Mouse (Mus musculus): ENCODE data around the gene Mmp7. TPM values are rescaled to one million over a fixed set of nuclear protein-coding genes. Genes with fewer than 3 reads are reported as not detected.

The Mmp7 gene
- total and polyA plus RNA-seq, 2 experiments from 2014 or later: not detected

DNA sequence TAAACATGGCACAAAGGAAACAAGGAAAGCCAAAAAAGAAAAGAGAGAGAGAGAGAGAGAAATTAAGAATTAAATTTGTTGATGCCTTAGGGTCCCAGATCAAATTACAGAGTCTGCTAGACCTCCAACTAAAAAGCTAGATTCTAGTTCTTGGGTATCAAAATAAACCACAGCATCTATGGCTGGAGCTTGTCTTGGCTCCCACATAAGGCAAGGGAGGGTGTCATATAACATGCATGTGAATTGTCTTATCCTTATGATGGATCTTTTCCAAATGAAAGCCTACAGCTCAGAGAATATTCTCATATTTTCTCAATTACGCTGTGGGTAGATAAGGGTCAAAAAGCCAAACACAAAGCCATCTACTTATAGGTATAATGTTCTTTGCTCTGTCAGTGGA lies 22.2 kb upstream of the Mmp7 start:
- Histone ChIP-seq H3K9ac (no peak overlapping the region), H3K4me2 (ENCODE audit: low read depth) (no peak overlapping the region), H3K9me3 (ENCODE audit: low read length) (no peaks in the 10 kb centered on the region), H3K4me1 (ENCODE audit: insufficient read depth) (no peaks in the 10 kb centered on the region), H3K27ac (ENCODE audit: low read depth, low read length) (no peak overlapping the region), H3K36me3 (ENCODE audit: insufficient read depth) (no peaks in the 10 kb centered on the region), H3K4me3 (ENCODE audit: low read depth, low read length) (no peak overlapping the region), H3K27me3 (ENCODE audit: insufficient read depth, low read length) (no peaks in the 10 kb centered on the region)
- WGBS: 91% methylated on average over 1 of the region's 1 CpGs
- ATAC-seq (no peak), DNase-seq (no peak)
- no peak for TF ChIP-seq CTCF (IDR thresholded peaks at IDR 0.05; ENCODE audit: low read depth)

- Histone ChIP-seq H3K4me1 (ENCODE audit: insufficient read depth) (no peaks in the 10 kb centered on the region), H3K36me3 (ENCODE audit: insufficient read depth) (no peaks in the 10 kb centered on the region), H3K27ac (ENCODE audit: low read depth, low read length) (no peak overlapping the region), H3K4me3 (ENCODE audit: low read depth, low read length) (no peak overlapping the region), H3K4me2 (ENCODE audit: low read depth) (no peak overlapping the region), H3K9ac (no peak overlapping the region), H3K27me3 (ENCODE audit: insufficient read depth, low read length) (no peaks in the 10 kb centered on the region), H3K9me3 (ENCODE audit: low read length) (no peaks in the 10 kb centered on the region)
- TF ChIP-seq CTCF (IDR thresholded peaks at IDR 0.05; ENCODE audit: low read depth): no peak
- DNase-seq (no peak), ATAC-seq (no peak)
- 85% methylated on average over 9 of the region's 9 CpGs for WGBS
Observed at GRCm38 (mm10) chr9:7672985-7673384, 18.9 kb upstream of the Mmp7 start.

GRCm38 (mm10) chr9:7678154-7678837 lies 13.6 kb upstream of the Mmp7 start:
- DNase-seq (no peak), ATAC-seq (no peak)
- no peak overlapping the region for H3K9ac ChIP-seq
- H3K9me3 ChIP-seq (ENCODE audit: low read length): no peaks in the 10 kb centered on the region
- H3K4me2 ChIP-seq (ENCODE audit: low read depth): no peak overlapping the region
- H3K27me3 ChIP-seq (ENCODE audit: insufficient read depth, low read length): no peaks in the 10 kb centered on the region
- 90% methylated on average over 2 of the region's 2 CpGs for WGBS
- no peaks in the 10 kb centered on the region for H3K36me3 ChIP-seq (ENCODE audit: insufficient read depth)
- no peak overlapping the region for H3K4me3 ChIP-seq (ENCODE audit: low read depth, low read length)
- no peaks in the 10 kb centered on the region for H3K4me1 ChIP-seq (ENCODE audit: insufficient read depth)
- no peak overlapping the region for H3K27ac ChIP-seq (ENCODE audit: low read depth, low read length)
- no peak for TF ChIP-seq CTCF (IDR thresholded peaks at IDR 0.05; ENCODE audit: low read depth)

DNA sequence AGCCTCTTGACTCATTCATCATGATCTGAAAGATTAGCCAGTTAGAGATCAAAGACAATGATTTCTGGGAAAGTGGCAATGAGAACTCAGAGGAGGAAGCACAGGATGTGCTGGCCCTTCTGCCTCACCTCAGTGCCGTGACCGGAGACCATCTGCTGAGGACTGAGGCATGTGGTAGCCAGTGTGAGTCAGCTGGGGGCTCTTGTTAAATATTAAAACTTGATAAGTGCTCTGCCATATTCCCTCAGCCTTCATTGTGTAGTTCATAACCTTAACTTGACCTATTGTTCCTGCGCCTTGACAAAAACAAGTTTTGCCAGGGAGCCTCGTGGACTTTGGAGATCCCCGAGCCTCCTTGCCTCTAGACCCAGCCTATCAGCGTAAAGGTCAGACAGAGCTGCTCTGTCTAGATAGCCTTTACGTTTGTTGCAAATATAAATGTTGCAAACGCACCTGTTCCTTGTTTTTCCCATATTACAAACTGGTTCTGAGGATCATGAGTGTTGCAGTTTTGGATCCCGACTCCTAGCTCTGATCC lies 9.7 kb upstream of the Mmp7 start:
- H3K9me3 ChIP-seq (ENCODE audit: low read length): no peaks in the 10 kb centered on the region
- H3K4me1 ChIP-seq (ENCODE audit: insufficient read depth): no peaks in the 10 kb centered on the region
- H3K4me2 ChIP-seq (ENCODE audit: low read depth): no peak overlapping the region
- no peak overlapping the region for H3K4me3 ChIP-seq (ENCODE audit: low read depth, low read length)
- no peak overlapping the region for H3K9ac ChIP-seq
- H3K27ac ChIP-seq (ENCODE audit: low read depth, low read length): no peak overlapping the region
- no peaks in the 10 kb centered on the region for H3K27me3 ChIP-seq (ENCODE audit: insufficient read depth, low read length)
- TF ChIP-seq CTCF (IDR thresholded peaks at IDR 0.05; ENCODE audit: low read depth): no peak
- ATAC-seq (no peak), DNase-seq (no peak)
- 90% methylated on average over 9 of the region's 9 CpGs for WGBS
- H3K36me3 ChIP-seq (ENCODE audit: insufficient read depth): no peaks in the 10 kb centered on the region

- H3K27ac ChIP-seq (ENCODE audit: low read depth, low read length): no peak overlapping the region
- WGBS: 76% methylated on average over 2 of the region's 2 CpGs
- no peak overlapping the region for H3K4me2 ChIP-seq (ENCODE audit: low read depth)
- H3K4me1 ChIP-seq (ENCODE audit: insufficient read depth): no peaks in the 10 kb centered on the region
- H3K4me3 ChIP-seq (ENCODE audit: low read depth, low read length): no peak overlapping the region
- no peak for TF ChIP-seq CTCF (IDR thresholded peaks at IDR 0.05; ENCODE audit: low read depth)
- ATAC-seq (no peak), DNase-seq (no peak)
- H3K27me3 ChIP-seq (ENCODE audit: insufficient read depth, low read length): no peaks in the 10 kb centered on the region
- no peak overlapping the region for H3K9ac ChIP-seq
- H3K9me3 ChIP-seq (ENCODE audit: low read length): no peaks in the 10 kb centered on the region
- H3K36me3 ChIP-seq (ENCODE audit: insufficient read depth): no peaks in the 10 kb centered on the region
Observed at GRCm38 (mm10) chr9:7686024-7686423, 5.9 kb upstream of the Mmp7 start.

DNA sequence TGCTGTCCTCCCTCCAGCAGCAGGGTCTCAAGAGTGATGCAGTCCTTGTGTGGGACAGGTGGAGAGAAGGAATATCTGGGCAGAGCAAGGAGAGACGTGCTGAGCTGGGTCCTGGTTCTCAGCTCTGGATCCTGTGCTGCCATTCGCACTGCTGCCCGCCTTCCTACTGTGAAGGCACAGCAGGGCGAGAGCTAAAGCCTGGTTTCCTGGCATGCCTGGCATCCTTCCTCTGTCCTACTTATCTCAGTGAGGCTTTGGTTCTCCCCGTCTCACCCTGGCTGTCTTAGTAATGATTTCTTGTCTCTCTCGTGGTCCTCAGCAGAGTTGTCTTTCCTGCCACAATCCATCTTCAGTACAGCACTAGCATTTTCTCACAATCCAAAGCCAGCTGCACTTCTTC lies 2.1 kb upstream of the Mmp7 start:
- no peaks in the 10 kb centered on the region for H3K27me3 ChIP-seq (ENCODE audit: insufficient read depth, low read length)

DNA sequence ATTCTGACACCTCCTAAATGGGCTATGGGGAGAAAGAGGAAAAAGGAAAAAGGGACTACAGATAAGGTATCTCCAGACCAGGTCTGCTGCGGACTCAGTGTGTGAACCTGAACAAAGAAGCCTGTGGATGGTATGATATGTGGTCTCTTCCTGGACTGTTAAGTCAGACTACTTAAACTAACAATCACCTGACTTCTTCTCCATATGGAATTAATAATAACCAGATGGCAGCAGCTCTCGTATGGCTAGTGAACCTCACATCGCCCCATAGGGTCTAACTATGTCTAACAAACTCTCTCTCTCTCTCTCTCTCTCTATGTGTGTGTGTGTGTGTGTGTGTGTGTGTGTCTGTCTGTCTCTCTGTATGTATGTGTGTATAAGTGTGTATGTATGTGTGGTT lies 2.1 kb downstream of the Mmp7 start:
- Histone ChIP-seq H3K9me3 (ENCODE audit: low read length) (no peaks in the 10 kb centered on the region), H3K4me2 (ENCODE audit: low read depth) (no peak overlapping the region), H3K9ac (no peak overlapping the region), H3K4me1 (ENCODE audit: insufficient read depth) (no peaks in the 10 kb centered on the region), H3K36me3 (ENCODE audit: insufficient read depth) (no peaks in the 10 kb centered on the region), H3K27me3 (ENCODE audit: insufficient read depth, low read length) (no peaks in the 10 kb centered on the region), H3K27ac (ENCODE audit: low read depth, low read length) (no peak overlapping the region), H3K4me3 (ENCODE audit: low read depth, low read length) (no peak overlapping the region)
- WGBS: 91% methylated on average over 3 of the region's 3 CpGs
- ATAC-seq (no peak), DNase-seq (no peak)
- no peak for TF ChIP-seq CTCF (IDR thresholded peaks at IDR 0.05; ENCODE audit: low read depth)

More for the DNA sequence above, 2.1 kb upstream of the Mmp7 start:
- no peak for TF ChIP-seq CTCF (IDR thresholded peaks at IDR 0.05; ENCODE audit: low read depth)
- no peak for DNase-seq
- Histone ChIP-seq H3K9ac (no peak overlapping the region), H3K36me3 (ENCODE audit: insufficient read depth) (no peaks in the 10 kb centered on the region), H3K4me1 (ENCODE audit: insufficient read depth) (no peaks in the 10 kb centered on the region), H3K27ac (ENCODE audit: low read depth, low read length) (no peak overlapping the region), H3K9me3 (ENCODE audit: low read length) (no peaks in the 10 kb centered on the region), H3K4me2 (ENCODE audit: low read depth) (no peak overlapping the region), H3K4me3 (ENCODE audit: low read depth, low read length) (no peak overlapping the region)
- peak; percentile 16; the same call in 1 of the 2 replicates for ATAC-seq
- 52% methylated on average over 6 of the region's 6 CpGs for WGBS
